Mouse (Mus musculus) gonadal fat pad, adult 2 months (tissue): ENCODE results near the gene Chd3. TPM values are rescaled to one million over a fixed set of nuclear protein-coding genes. Genes with fewer than 3 reads are reported as not detected.
"Not testable (repeated sequence)": the region's sequence is repeated elsewhere in the genome, so short reads cannot be mapped to it uniquely, and the experiment has no call there.

Experiments used
- DNase-seq: peaks from one replicate; pipeline ENCODE4 v3.0.0-alpha.2; 2012; ENCODE audit warnings: low read depth
- polyA plus RNA-seq: library from polyadenylated mRNA; depleted of rRNA; stranded (reverse); fragments of >200 nt; gene quantifications from 2 replicates; pipeline ENCODE4 v1.2.3, GENCODE M21; 2012; rRNA removed

The Chd3 gene
- polyA plus RNA-seq, 1 experiment, result 66.3 TPM

DNA sequence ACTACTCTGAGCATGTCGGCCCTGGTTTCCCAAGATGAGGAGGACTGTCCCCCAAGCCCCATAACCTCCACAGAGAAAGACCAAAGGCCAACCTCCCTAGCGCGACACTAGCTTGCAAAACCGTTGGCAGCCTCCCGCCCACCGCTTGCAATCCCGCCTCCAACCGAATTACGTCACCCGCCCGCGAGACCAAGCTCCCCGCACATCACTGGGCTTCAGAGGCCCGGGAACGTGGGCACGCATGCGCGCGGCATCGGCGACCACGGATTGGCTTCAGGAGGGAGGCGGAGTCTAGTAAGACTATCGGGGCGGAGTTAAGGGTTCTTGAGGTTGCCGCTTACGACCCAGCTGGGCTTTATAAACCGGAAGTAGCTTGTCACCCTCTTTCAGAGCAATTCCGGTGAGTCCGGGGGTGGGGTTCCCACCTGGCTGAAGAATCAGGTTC lies 45.5 kb downstream of the Chd3 start, which contains the start of the genes Cntrob and Trappc1:
Gene Cntrob (minus strand): TSS at position 109 of the 445 bp plus-strand sequence.
Gene Trappc1 (plus strand): TSS at position 314 of the 445 bp plus-strand sequence.
- DNase-seq, result peak; percentile 79

DNA sequence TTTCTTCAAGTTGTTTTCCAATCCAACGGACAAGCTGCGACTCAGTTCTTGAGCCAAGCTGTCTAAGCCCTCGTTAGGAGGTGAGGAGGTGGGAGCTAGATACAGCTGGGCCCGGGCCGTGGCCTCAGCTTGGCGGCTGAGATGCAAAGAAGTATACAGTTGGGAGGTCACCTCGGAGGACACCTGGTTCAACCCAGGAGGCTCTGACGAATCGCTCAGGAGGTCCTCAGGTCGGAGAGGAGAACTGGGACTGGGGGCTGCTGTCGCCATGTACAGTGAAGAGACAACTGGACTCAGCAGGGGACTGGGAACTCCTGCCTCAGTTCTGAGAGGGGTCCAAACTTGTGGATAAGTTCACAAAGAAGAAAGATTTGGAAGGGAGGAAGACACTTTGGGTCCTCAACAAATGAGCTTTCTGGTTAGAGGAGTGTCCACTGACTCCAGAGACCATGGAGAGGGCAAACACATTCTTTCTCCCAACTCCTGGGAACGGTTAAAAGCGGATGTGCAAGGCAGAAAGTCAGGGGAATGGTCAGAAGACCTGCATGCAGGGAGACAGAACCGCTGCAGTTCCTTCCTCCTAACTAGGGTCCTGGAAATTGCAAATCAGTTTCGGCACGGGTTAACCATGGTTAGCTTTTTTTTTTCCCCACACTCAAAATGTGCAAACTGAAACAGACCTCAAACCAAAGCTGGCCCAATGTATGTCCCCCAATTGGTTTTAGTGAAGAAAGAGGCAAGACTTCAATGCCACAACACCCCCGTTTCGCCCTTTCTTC lies 46.3 kb downstream of the Chd3 start:
- DNase-seq, result no peak

DNA sequence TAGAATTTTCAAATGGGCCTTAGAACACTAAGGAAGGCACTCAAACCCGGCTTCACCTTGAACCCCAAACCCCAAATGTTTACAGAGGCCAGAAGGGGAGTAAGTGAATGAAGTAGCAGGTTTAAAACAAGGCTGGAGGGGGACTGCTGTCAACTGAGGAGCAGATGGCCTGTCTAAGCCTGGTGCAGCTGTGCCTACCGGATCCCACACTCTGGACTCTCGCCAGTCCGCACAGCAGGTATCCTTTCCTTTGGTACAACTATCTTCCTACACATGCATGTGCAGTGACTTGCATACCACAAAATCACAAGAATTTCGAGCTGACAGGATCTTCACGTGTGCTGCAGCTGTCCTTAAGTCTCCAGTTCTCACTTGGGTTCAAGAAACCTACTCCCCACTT lies 47.2 kb downstream of the Chd3 start:
- DNase-seq, result no peak

DNA sequence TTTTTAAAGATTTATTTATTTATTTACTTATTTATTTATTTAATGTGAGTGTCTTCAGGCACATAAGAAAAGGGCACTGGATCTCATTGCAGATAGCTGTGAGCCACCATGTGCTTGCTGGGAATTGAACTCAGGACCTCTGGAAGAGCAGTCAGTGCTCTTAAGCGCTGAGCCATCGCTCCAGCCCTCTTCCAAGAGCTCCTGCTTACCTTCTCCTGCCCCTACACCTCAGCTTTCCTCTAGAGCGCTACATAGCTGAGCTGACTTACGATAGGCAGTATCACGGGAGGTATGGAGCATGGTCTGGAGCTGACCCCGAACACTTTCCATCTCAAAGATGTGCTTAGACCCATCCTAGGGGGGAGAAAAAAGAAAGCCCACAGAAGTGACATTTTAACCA lies 47.6 kb downstream of the Chd3 start:
- no peak for DNase-seq

DNA sequence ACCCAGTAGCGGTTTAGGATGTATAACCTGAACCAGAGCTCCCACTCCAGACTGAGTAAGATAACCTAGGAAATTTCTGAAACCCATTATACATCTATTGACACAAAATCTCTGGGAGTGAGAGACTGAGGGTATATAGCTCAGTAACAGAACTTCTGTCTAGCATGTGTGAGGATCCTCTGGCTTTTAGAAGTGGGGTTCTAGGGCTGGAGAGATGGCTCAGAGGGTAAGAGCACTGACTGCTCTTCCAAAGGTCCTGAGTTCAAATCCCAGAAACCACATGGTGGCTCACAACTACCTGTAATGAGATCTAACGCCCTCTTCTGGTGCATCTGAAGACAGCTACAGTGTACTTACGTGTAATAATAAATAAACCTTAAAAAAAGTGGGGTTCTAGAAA lies 51.2 kb downstream of the Chd3 start:
- not testable (repeated sequence) for DNase-seq

DNA sequence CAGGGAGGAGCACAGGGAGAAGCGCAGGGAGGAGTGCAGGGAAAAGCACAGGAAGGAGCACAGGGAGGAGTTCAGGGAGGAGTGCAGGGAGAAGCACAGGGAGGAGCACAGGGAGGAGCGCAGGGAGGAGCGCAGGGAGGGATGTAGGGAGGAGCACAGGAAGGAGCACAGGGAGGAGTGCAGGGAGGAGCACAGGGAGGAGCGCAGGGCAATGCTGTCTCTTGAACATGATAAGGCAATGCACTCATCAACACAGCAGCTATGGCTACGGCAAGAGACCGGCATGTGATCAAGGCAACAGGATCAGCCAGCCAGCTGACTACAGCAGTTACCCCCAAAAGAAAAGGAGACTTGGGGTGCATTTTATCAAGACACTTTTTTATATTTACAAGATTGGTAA lies 52.8 kb downstream of the Chd3 start:
- no peak for DNase-seq

DNA sequence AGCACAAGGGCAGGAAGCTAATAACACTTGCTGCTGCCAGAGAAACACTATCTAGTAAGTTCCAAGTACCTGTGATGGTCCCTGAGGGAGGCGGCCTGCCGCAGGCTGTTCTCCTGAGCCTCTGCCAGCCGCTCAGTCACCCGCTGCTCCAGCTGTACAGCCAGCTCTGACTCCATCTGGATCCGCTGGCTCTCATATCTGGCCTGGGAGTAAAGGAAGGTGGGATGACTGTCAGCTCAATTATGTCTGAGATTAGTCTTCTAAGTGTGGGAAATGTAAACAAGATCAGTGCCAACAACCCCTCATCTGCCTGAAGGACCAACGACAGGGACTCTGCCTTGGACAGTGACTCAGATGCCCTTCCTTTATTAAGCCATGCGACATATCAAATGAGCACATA lies 57.9 kb downstream of the Chd3 start:
- no peak for DNase-seq

DNA sequence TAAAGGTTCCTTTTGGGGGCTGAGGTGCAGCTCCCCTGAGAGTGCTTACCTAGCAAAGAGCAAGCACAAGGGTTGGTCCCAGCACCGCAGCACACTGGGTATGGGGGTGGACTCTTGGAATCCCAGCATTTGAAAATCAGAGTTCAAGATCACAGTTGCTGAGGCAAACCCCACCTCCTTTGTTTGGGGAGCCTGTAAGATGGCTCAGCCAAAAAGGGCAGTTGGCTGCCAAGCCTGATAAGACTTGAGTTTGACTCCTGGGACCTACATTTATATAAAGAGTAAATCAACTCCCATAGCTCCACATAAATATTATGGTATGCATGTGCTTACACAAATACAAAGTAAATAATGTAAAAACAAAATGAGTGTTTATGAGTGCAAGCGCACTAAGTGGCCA lies 63.2 kb downstream of the Chd3 start:
- no peak for DNase-seq

DNA sequence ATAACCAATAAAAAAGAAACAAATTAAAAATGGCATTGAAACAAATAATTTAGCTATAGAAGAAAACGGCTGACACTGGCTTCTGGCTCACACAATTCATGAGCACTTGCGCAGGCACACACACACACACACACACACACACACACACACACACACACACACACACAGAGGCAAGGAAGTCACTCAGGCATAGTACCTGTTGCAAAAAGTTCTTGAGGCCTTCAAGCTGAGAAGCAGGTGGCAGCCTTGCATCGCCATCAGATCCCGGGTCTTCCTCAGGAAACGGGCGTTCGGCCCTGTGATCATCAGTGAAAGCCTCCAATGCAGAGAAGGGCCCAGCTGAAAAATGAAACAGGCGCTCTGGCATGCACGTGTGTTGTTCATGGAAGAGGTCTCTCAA lies 63.9 kb downstream of the Chd3 start:
- DNase-seq, result no peak

DNA sequence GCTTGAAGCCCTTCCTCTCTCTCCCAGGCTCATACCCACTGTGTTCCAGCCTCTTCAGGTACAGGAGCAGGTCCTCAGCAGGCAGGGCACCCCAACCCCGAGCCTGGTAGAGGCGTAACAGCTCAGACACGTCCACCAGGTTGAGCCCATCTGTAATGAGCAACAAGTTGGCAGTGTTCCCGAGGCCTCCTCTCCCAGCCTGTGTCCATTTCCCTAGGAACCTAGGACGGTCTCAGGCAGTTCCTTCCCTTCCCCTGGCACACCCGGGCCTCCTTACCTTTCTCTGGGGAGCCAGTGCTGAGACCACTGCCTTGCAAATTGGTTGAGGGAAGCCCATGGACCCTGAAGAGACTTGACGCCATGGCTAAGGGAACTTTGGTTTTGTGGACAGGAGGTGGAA lies 66.4 kb downstream of the Chd3 start:
- DNase-seq, result no peak

DNA sequence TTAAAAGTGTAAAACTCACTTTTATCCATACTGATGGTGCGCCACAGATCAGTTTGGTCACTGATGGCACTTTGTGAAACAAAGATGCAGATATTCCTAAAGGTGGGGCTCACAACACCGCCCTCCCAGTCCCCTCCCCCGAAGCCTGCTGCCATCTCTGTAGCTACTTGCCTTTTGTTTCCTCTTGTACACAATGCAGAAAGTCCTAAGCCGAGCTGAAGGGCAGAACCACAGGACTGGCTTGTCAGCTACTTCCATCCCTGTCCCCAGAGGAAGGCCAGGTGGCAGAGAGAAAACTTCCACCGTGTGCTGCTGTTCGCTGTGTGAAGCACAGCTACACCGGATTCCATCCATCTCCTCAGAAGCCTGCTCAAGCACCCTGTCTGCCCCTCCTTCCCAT lies 71.0 kb downstream of the Chd3 start:
- DNase-seq, result no peak

DNA sequence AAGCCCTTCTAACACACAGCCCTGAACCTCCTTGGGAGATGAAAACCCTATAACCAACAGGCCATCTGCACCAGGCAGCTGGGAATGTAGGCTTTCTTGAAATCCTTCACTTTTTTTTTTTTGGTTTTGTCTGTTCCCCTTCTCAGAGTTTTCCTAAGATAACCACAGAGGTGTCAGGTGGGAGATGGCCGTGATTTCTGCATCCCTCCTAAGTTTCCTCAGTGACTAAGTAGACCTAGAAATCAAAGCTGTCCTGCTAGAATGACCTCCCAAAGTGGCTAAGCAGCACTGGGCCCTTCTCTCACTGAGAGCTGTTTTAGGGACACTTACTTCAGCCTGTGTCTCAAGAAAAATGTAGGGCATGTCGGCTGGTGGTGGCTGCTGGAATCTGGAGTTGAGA lies 71.4 kb downstream of the Chd3 start:
- no peak for DNase-seq

DNA sequence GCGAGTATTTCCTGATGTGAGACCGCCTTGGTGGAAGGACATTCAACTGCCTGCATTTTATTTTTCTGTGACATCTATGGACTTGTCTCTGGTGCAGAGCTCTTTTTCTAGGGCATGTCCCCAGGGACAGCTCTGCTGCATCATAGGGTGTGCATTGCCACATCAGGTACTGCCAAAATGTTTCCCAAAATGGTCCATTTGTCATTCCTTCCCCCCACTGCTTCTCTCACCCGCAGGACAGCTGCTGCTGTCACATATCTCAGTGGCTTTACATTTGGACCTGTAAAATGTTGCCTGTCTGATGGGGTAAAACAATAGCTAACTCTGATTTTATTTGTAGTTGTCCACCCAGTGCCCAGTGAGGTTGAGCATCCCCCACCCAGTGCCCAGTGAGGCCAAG lies 73.9 kb downstream of the Chd3 start:
- DNase-seq, result no peak

Other genes starting within 250 kb of the Chd3 start
- gene Hes7, start 249.0 kb downstream of the Chd3 start, polyA plus RNA-seq, result 0.11 and 0.24 TPM in 2 replicates
- 1.2 TPM in 2 replicates for gene 9130213A22Rik, start 246.8 kb downstream of the Chd3 start, polyA plus RNA-seq
- gene Aloxe3, start 243.5 kb downstream of the Chd3 start, polyA plus RNA-seq, result 4.9 and 5.6 TPM in 2 replicates
- not detected in 2 replicates for gene Alox12b, start 212.4 kb downstream of the Chd3 start, polyA plus RNA-seq
- not detected in 2 replicates for gene Alox8, start 171.6 kb downstream of the Chd3 start, polyA plus RNA-seq
- 0.04 and 0.05 TPM in 2 replicates for gene Gucy2e, start 132.4 kb downstream of the Chd3 start, polyA plus RNA-seq
- 6.8 and 7.0 TPM in 2 replicates for gene Cntrob, start 45.6 kb downstream of the Chd3 start, polyA plus RNA-seq
- gene Trappc1, start 45.4 kb downstream of the Chd3 start, polyA plus RNA-seq, result 66.2 and 80.4 TPM in 2 replicates
- gene Kcnab3, start 43.1 kb downstream of the Chd3 start, polyA plus RNA-seq, result 0.76 and 0.94 TPM in 2 replicates
- 0.66 and 1.5 TPM in 2 replicates for gene Rnf227, start 28.9 kb downstream of the Chd3 start, polyA plus RNA-seq
- 195 and 269 TPM in 2 replicates for gene Naa38, start 26.1 kb upstream of the Chd3 start, polyA plus RNA-seq
- 31.8 and 36.2 TPM in 2 replicates for gene Cyb5d1, start 26.2 kb upstream of the Chd3 start, polyA plus RNA-seq
- gene Tmem88, start 28.8 kb upstream of the Chd3 start, polyA plus RNA-seq, result 26.1 and 39.5 TPM in 2 replicates
- gene Kdm6b, start 44.3 kb upstream of the Chd3 start, polyA plus RNA-seq, result 7.3 and 17.3 TPM in 2 replicates
- gene Dnah2, start 179.7 kb upstream of the Chd3 start, polyA plus RNA-seq, result 0.88 and 1.1 TPM in 2 replicates
- 0.93 and 1.1 TPM in 2 replicates for gene Efnb3, start 190.8 kb upstream of the Chd3 start, polyA plus RNA-seq
- 13.1 and 14.9 TPM in 2 replicates for gene Wrap53, start 210.8 kb upstream of the Chd3 start, polyA plus RNA-seq
- 58.2 and 62.0 TPM in 2 replicates for gene Trp53, start 211.0 kb upstream of the Chd3 start, polyA plus RNA-seq
- gene Atp1b2, start 236.5 kb upstream of the Chd3 start, polyA plus RNA-seq, result 12.5 and 18.1 TPM in 2 replicates
- not detected in 2 replicates for gene Shbg, start 248.5 kb upstream of the Chd3 start, polyA plus RNA-seq